ENCODE assay signal across 8 mouse cellular contexts in the genomic region with DNA sequence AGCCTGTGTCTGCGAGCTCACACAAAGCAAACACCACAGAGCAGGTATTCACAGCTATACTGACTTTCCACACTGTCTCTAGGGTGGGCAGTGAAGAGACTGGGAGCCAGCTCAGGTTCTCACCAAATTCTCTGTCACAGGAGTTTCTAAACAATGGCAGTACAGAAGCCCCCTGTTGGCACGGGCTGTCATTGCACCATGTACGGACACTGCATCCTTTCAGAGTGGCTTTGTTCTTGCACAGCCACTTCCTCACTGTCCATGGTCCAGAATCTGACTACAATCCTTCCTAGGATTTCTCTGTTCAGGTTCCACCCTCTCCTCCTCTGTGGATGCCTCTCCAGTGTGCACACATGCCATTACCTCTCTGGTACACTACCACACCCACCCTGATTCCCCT. TPM values are rescaled to one million over a fixed set of nuclear protein-coding genes. Genes with fewer than 3 reads are reported as not detected.
DNase-seq lines count a peak whose midpoint lies in the region; ATAC-seq and TF ChIP-seq lines count a peak whose summit lies in the region.

No protein-coding gene starts in this region.

- ATAC-seq in hindbrain, embryonic 16.5 days, result no peak; the same call in 1 of the 2 replicates
- no peak for ATAC-seq in lung, embryonic 14.5 days (ENCODE audit: insufficient read depth)

- TF ChIP-seq CTCF in embryonic fibroblast, embryonic 13.5 days (IDR thresholded peaks at IDR 0.05; ENCODE audit: borderline replicate concordance, insufficient read depth, low read length), result peak; percentile 20; the same call in 1 of the 2 replicates
- TF ChIP-seq CTCF in lung, embryonic 14.5 days (IDR thresholded peaks at IDR 0.05; ENCODE audit: low read depth), result peak; percentile 73
- TF ChIP-seq CTCF in small intestine, adult 2 months (IDR thresholded peaks at IDR 0.05; ENCODE audit: extremely low read depth, insufficient read length, insufficient replicate concordance, low read depth, low read length), result peak; percentile 58; the same call in 1 of the 2 replicates

- H3K36me3 ChIP-seq in hindbrain, embryonic 10.5 days, result no peaks in the 10 kb centered on the region
- H3K36me3 ChIP-seq in hindbrain, embryonic 16.5 days (ENCODE audit: control insufficient read depth, insufficient read depth, low read length), result no peaks in the 10 kb centered on the region
- H3K36me3 ChIP-seq in ES-E14 (ENCODE audit: control insufficient read depth, insufficient read depth, low read length, poor library complexity, severe bottlenecking), result no peaks in the 10 kb centered on the region
- no peaks in the 10 kb centered on the region for H3K36me3 ChIP-seq in lung, embryonic 14.5 days (ENCODE audit: insufficient read depth)
- no peaks in the 10 kb centered on the region for H3K36me3 ChIP-seq in small intestine, adult 2 months (ENCODE audit: control insufficient read depth, insufficient read depth, low read length)

- peaks cover 30% of the 10 kb centered on the region for H3K4me1 ChIP-seq in hindbrain, embryonic 10.5 days (replicated peaks)
- peaks cover 5% of the 10 kb centered on the region for H3K4me1 ChIP-seq in hindbrain, embryonic 16.5 days (ENCODE audit: control insufficient read depth, insufficient read depth, low read depth, low read length)
- peaks cover 0 to 5% of the 10 kb centered on the region in 2 experiments; a peak in 1 of 4 replicates for H3K4me1 ChIP-seq in ES-E14 (ENCODE audit: control insufficient read depth in 2 of 2, insufficient read depth in 2 of 2, low read length in 2 of 2, poor library complexity in 1 of 2)
- H3K4me1 ChIP-seq in embryonic fibroblast, embryonic 13.5 days (ENCODE audit: control insufficient read depth, insufficient read depth, low read length), result peaks cover 19% of the 10 kb centered on the region
- no peaks in the 10 kb centered on the region for H3K4me1 ChIP-seq in lung, embryonic 14.5 days (ENCODE audit: insufficient read depth)
- H3K4me1 ChIP-seq in small intestine, adult 2 months (ENCODE audit: control insufficient read depth, insufficient read depth, insufficient read length, low read length), result peaks cover 11% of the 10 kb centered on the region; the same call in 1 of the 2 replicates

- in situ Hi-C loops in ES-E14 (cut with MboI; ENCODE audit: low sequenced_read_pairs in 2 of 2, unreplicated experiment in 2 of 2), result loop anchor here in 1 of 2 experiments (10.0 kb wide), 1 partner anchor 110 kb away; no protein-coding TSS in a partner anchor

- peak; percentile 76 for DNase-seq in hindbrain, embryonic 10.5 days (ENCODE audit: low spot score)
- peak; percentile 85 for DNase-seq in ES-E14 (ENCODE audit: low read depth, low spot score)
- DNase-seq in lung, embryonic 14.5 days, result peak; percentile 75
- DNase-seq in right cerebral cortex, adult 2 months (ENCODE audit: low spot score in 2 of 2), result no peak
- no peak for DNase-seq in right cerebral cortex, postnatal 36 days (ENCODE audit: low spot score in 2 of 2)

- H3K4me3 ChIP-seq in hindbrain, embryonic 10.5 days, result no peak overlapping the region
- no peak overlapping the region for H3K4me3 ChIP-seq in hindbrain, embryonic 16.5 days (ENCODE audit: low read length)
- H3K4me3 ChIP-seq in ES-E14 (ENCODE audit: insufficient read depth in 1 of 2, low read depth in 1 of 2, low read length in 2 of 2, poor library complexity in 1 of 2, severe bottlenecking in 1 of 2), result no peak overlapping the region
- H3K4me3 ChIP-seq in embryonic fibroblast, embryonic 13.5 days (ENCODE audit: insufficient read depth, low read length), result no peak overlapping the region
- H3K4me3 ChIP-seq in lung, embryonic 14.5 days (ENCODE audit: low read depth, low read length), result no peak overlapping the region
- H3K4me3 ChIP-seq in small intestine, adult 2 months (ENCODE audit: low read depth, low read length), result no peak overlapping the region

- H3K9me3 ChIP-seq in hindbrain, embryonic 10.5 days, result no peaks in the 10 kb centered on the region
- H3K9me3 ChIP-seq in hindbrain, embryonic 16.5 days (ENCODE audit: control insufficient read depth, low read length), result no peaks in the 10 kb centered on the region
- H3K9me3 ChIP-seq in ES-E14 (ENCODE audit: control insufficient read depth, insufficient read depth, low read depth, low read length), result no peaks in the 10 kb centered on the region
- H3K9me3 ChIP-seq in lung, embryonic 14.5 days (ENCODE audit: low read depth, low read length), result no peaks in the 10 kb centered on the region

- H3K27me3 ChIP-seq in hindbrain, embryonic 10.5 days (ENCODE audit: insufficient read depth, poor library complexity, severe bottlenecking), result peaks cover 21% of the 10 kb centered on the region
- H3K27me3 ChIP-seq in hindbrain, embryonic 16.5 days (replicated peaks; ENCODE audit: control insufficient read depth, insufficient read depth, low read length), result no peaks in the 10 kb centered on the region
- no peaks in the 10 kb centered on the region for H3K27me3 ChIP-seq in lung, embryonic 14.5 days (ENCODE audit: insufficient read depth, low read length)
- H3K27me3 ChIP-seq in small intestine, adult 2 months (ENCODE audit: control insufficient read depth, insufficient read depth, low read length), result no peaks in the 10 kb centered on the region

- H3K4me2 ChIP-seq in hindbrain, embryonic 16.5 days (ENCODE audit: low read length), result no peak overlapping the region
- H3K4me2 ChIP-seq in lung, embryonic 14.5 days, result no peak overlapping the region

- WGBS in hindbrain, embryonic 10.5 days, result 23% methylated on average over 3 of the region's 3 CpGs
- WGBS in hindbrain, embryonic 16.5 days, result 27% methylated on average over 3 of the region's 3 CpGs
- WGBS in lung, embryonic 14.5 days, result 19% methylated on average over 3 of the region's 3 CpGs
- 21% methylated on average over 3 of the region's 3 CpGs for WGBS in small intestine, adult 2 months

- H3K27ac ChIP-seq in hindbrain, embryonic 10.5 days, result peak overlapping the region; percentile 70
- H3K27ac ChIP-seq in hindbrain, embryonic 16.5 days (ENCODE audit: low read depth, low read length), result no peak overlapping the region
- no peak overlapping the region for H3K27ac ChIP-seq in ES-E14 (ENCODE audit: insufficient read depth, low read depth, low read length, poor library complexity, severe bottlenecking)
- H3K27ac ChIP-seq in embryonic fibroblast, embryonic 13.5 days (ENCODE audit: insufficient read depth, low read length), result no peak overlapping the region
- no peak overlapping the region for H3K27ac ChIP-seq in lung, embryonic 14.5 days (ENCODE audit: low read depth)
- no peak overlapping the region for H3K27ac ChIP-seq in small intestine, adult 2 months (ENCODE audit: insufficient read depth, low read depth, low read length)

- no peak overlapping the region for H3K9ac ChIP-seq in hindbrain, embryonic 16.5 days (ENCODE audit: low read depth, low read length)
- H3K9ac ChIP-seq in ES-E14 (ENCODE audit: insufficient read depth, low read depth, low read length, poor library complexity, severe bottlenecking), result no peak overlapping the region
- H3K9ac ChIP-seq in lung, embryonic 14.5 days, result no peak overlapping the region

- TF ChIP-seq POLR2A in embryonic fibroblast, embryonic 13.5 days (IDR thresholded peaks at IDR 0.05; ENCODE audit: low read depth, low read length), result no peak
- TF ChIP-seq POLR2A in small intestine, adult 2 months (IDR thresholded peaks at IDR 0.05; ENCODE audit: low read depth, low read length), result no peak

TF ChIP-seq in ES-E14, 5 proteins besides CTCF, POLR2A, EP300 and RAD21:
- TF ChIP-seq ZNF384 (IDR thresholded peaks at IDR 0.05; ENCODE audit: low read depth, low read length), result no peak
- TF ChIP-seq ZC3H11A (IDR thresholded peaks at IDR 0.05; ENCODE audit: borderline replicate concordance, low read depth, low read length), result peak; percentile 21; the same call in 1 of the 2 replicates

RNA-seq across cellular contexts. Expression of gene Tent4a, which starts 10.6 kb away (rescaled TPM):
- polyA plus RNA-seq in hindbrain, embryonic 10.5 days (2016; fragmentation: Nextera tagmentation; extraction: Ambion mirVana), result 4.8 TPM in 2 replicates
- polyA plus RNA-seq in hindbrain, embryonic 16.5 days (2015; fragmentation: Nextera tagmentation; extraction: Ambion mirVana), result 5.7 and 6.4 TPM in 2 replicates
- 20.0 and 22.3 TPM in 2 replicates for total RNA-seq in ES-E14 (2012; rRNA removed)
- polyA plus RNA-seq in embryonic fibroblast, embryonic 13.5 days (2011; ENCODE audit: insufficient read length, low read depth, missing spikeins), result 28.4 and 34.1 TPM in 2 replicates
- polyA plus RNA-seq in lung, embryonic 14.5 days (2014; fragmentation: Nextera tagmentation; extraction: Ambion mirVana), result 7.5 and 8.9 TPM in 2 replicates
- 5.3 and 9.4 TPM in 2 replicates for polyA plus RNA-seq in small intestine, adult 2 months (2012; rRNA removed)

RNA-seq across cellular contexts. Expression of gene Nsun2, which starts 11.5 kb away (rescaled TPM):
- 98.7 and 141 TPM in 2 replicates for polyA plus RNA-seq in hindbrain, embryonic 10.5 days (2016; fragmentation: Nextera tagmentation; extraction: Ambion mirVana)
- polyA plus RNA-seq in hindbrain, embryonic 16.5 days (2015; fragmentation: Nextera tagmentation; extraction: Ambion mirVana), result 73.8 and 77.7 TPM in 2 replicates
- 220 TPM in 2 replicates for total RNA-seq in ES-E14 (2012; rRNA removed)
- polyA plus RNA-seq in embryonic fibroblast, embryonic 13.5 days (2011; ENCODE audit: insufficient read length, low read depth, missing spikeins), result 106 and 109 TPM in 2 replicates
- 130 TPM in 2 replicates for polyA plus RNA-seq in lung, embryonic 14.5 days (2014; fragmentation: Nextera tagmentation; extraction: Ambion mirVana)
- polyA plus RNA-seq in small intestine, adult 2 months (2012; rRNA removed), result 21.4 and 26.6 TPM in 2 replicates

Comparison
In these comparisons a context has a peak if more than half of its experiments do, and no peak if none do; other contexts are left out.
1. DNase-seq: peak in hindbrain, embryonic 10.5 days (single experiment), ES-E14 (single experiment) and lung, embryonic 14.5 days (single experiment); none in right cerebral cortex, adult 2 months (0 of 2) and right cerebral cortex, postnatal 36 days (0 of 2).
2. CTCF ChIP-seq: peak in every context shown above with its lines; median percentile 73 in lung, embryonic 14.5 days; 58 in small intestine, adult 2 months; 20 in embryonic fibroblast, embryonic 13.5 days.